Mouse (Mus musculus) intestine, embryonic 16.5 days (tissue): ENCODE data around the gene Igf2bp3. TPM values are rescaled to one million over a fixed set of nuclear protein-coding genes. Genes with fewer than 3 reads are reported as not detected.

ENCODE experiments used
- ATAC-seq: fragments of 200-750 bp; cut with Nextera tagmentation; 2 replicates; pipeline ENCODE4 v1.8.0; 2017; ENCODE audit warnings: moderate TSS enrichment, moderate library complexity
- H3K27ac ChIP-seq: fragments of 300-500 bp; sonication (generic); 2 replicates; pipeline ENCODE4 v1.5.1; 2014; ENCODE audit warnings: mild to moderate bottlenecking, low read length
- H3K27me3 ChIP-seq: fragments of 300-500 bp; sonication (generic); replicated peaks from 2 replicates; pipeline ENCODE4 v1.6.1; 2014; ENCODE audit warnings: low read length, control low read depth, mixed read lengths; ENCODE audit not compliant: control insufficient read depth, insufficient read depth
- H3K36me3 ChIP-seq: fragments of 300-500 bp; sonication (generic); 2 replicates; pipeline ENCODE4 v1.6.1; 2014; ENCODE audit warnings: low read length, control low read depth; ENCODE audit not compliant: control insufficient read depth, insufficient read depth
- H3K4me1 ChIP-seq: fragments of 300-500 bp; sonication (generic); 2 replicates; pipeline ENCODE4 v1.6.1; 2014; ENCODE audit warnings: low read length, control low read depth, mixed read lengths; ENCODE audit not compliant: control insufficient read depth, insufficient read depth
- H3K4me2 ChIP-seq: fragments of 300-500 bp; sonication (generic); 2 replicates; pipeline ENCODE4 v1.6.1; 2014; ENCODE audit warnings: low read depth, low read length, control low read depth
- H3K4me3 ChIP-seq: fragments of 300-500 bp; sonication (generic); 2 replicates; pipeline ENCODE4 v1.5.1; 2014; ENCODE audit warnings: mild to moderate bottlenecking, low read length
- H3K9ac ChIP-seq: fragments of 300-500 bp; sonication (generic); 2 replicates; pipeline ENCODE4 v1.6.1; 2014; ENCODE audit warnings: low read depth, low read length
- H3K9me3 ChIP-seq: fragments of 300-500 bp; sonication (generic); 2 replicates; pipeline ENCODE4 v1.6.1; 2016; ENCODE audit warnings: low read length, control low read depth; ENCODE audit not compliant: control insufficient read depth
- WGBS: fragments of 180-500 bp; shearing (Covaris S2); extraction: QIAGEN DNeasy Blood & Tissue Kit; methylation state at CpG from one replicate; pipeline ENCODE4 v1.1.7; 2014; 5-methylcytosine and 5-hydroxymethylcytosine counted together
- polyA plus RNA-seq: library from polyadenylated mRNA; unstranded; fragments of >200 nt; fragmentation: Nextera tagmentation; extraction: Ambion mirVana; gene quantifications from 2 replicates; pipeline ENCODE4 v1.2.1, GENCODE M21; 2015

Igf2bp3 gene
- polyA plus RNA-seq, 1 experiment from 2014 or later, result 78.7 TPM

- Histone ChIP-seq H3K9me3 (no peaks in the 10 kb centered on the region), H3K4me1 (peaks cover 8% of the 10 kb centered on the region; the same call in 1 of the 2 replicates), H3K36me3 (no peaks in the 10 kb centered on the region), H3K9ac (no peak overlapping the region), H3K27ac (no peak overlapping the region), H3K27me3 (no peaks in the 10 kb centered on the region), H3K4me3 (no peak overlapping the region), H3K4me2 (no peak overlapping the region)
- 88% methylated on average over 2 of the region's 2 CpGs for WGBS
- no peak for ATAC-seq
Measured at GRCm38 (mm10) chr6:49077894-49078293, 136.9 kb downstream of the Igf2bp3 start.

GRCm38 (mm10) chr6:49074117-49074490 lies 140.7 kb downstream of the Igf2bp3 start:
- peak overlapping the region; percentile 86 for H3K27ac ChIP-seq
- H3K4me3 ChIP-seq, result peak overlapping the region; percentile 95
- H3K27me3 ChIP-seq, result no peaks in the 10 kb centered on the region
- no peaks in the 10 kb centered on the region for H3K36me3 ChIP-seq
- WGBS, result 2% methylated on average over 19 of the region's 19 CpGs
- H3K9me3 ChIP-seq, result no peaks in the 10 kb centered on the region
- peak overlapping the region; percentile 76 for H3K4me2 ChIP-seq
- H3K4me1 ChIP-seq, result peaks cover 8% of the 10 kb centered on the region; the same call in 1 of the 2 replicates
- H3K9ac ChIP-seq, result peak overlapping the region; percentile 96
- peak; percentile 61 for ATAC-seq

- Histone ChIP-seq H3K27ac (peak within 1 kb of the TSS; percentile 86), H3K4me3 (peak within 1 kb of the TSS; percentile 95), H3K9ac (peak within 1 kb of the TSS; percentile 96), H3K9me3 (no peaks in the 10 kb centered on the region), H3K4me2 (peak within 1 kb of the TSS; percentile 76), H3K4me1 (peaks cover 8% of the 10 kb centered on the region; the same call in 1 of the 2 replicates), H3K27me3 (no peaks in the 10 kb centered on the region), H3K36me3 (no peaks in the 10 kb centered on the region)
- ATAC-seq, result peak; percentile 98
- WGBS, result under 1% methylated on average over 48 of the region's 49 CpGs
Measured at GRCm38 (mm10) chr6:49073304-49074116, 141.2 kb downstream of the Igf2bp3 start, which contains the start of gene Malsu1. Gene Malsu1 (plus strand): TSS chr6:49073795.

GRCm38 (mm10) chr6:49068361-49068760 lies 146.4 kb downstream of the Igf2bp3 start:
- ATAC-seq, result no peak
- H3K27me3 ChIP-seq, result no peaks in the 10 kb centered on the region
- H3K36me3 ChIP-seq, result no peaks in the 10 kb centered on the region
- H3K27ac ChIP-seq, result no peak overlapping the region
- H3K9me3 ChIP-seq, result no peaks in the 10 kb centered on the region
- no peak overlapping the region for H3K4me3 ChIP-seq
- H3K9ac ChIP-seq, result no peak overlapping the region
- H3K4me2 ChIP-seq, result no peak overlapping the region
- WGBS, result 45% methylated on average over 4 of the region's 4 CpGs
- H3K4me1 ChIP-seq, result no peaks in the 10 kb centered on the region

- H3K9me3 ChIP-seq, result no peaks in the 10 kb centered on the region
Measured at GRCm38 (mm10) chr6:49057053-49058021, 157.4 kb downstream of the Igf2bp3 start.

GRCm38 (mm10) chr6:49056009-49056408 lies 158.7 kb downstream of the Igf2bp3 start:
- Histone ChIP-seq H3K36me3 (no peaks in the 10 kb centered on the region), H3K4me1 (no peaks in the 10 kb centered on the region), H3K9ac (no peak overlapping the region), H3K4me3 (no peak overlapping the region), H3K27me3 (no peaks in the 10 kb centered on the region), H3K27ac (no peak overlapping the region), H3K9me3 (no peaks in the 10 kb centered on the region), H3K4me2 (no peak overlapping the region)
- no peak for ATAC-seq
- WGBS, result 84% methylated on average over 9 of the region's 9 CpGs

More at GRCm38 (mm10) chr6:49057053-49058021, 157.4 kb downstream of the Igf2bp3 start:
- peak; percentile 38; the same call in 1 of the 2 replicates for ATAC-seq
- WGBS, result 35% methylated on average over 8 of the region's 8 CpGs
- Histone ChIP-seq H3K27me3 (no peaks in the 10 kb centered on the region), H3K4me3 (no peak overlapping the region), H3K4me1 (no peaks in the 10 kb centered on the region), H3K36me3 (no peaks in the 10 kb centered on the region), H3K27ac (no peak overlapping the region), H3K9ac (no peak overlapping the region), H3K4me2 (no peak overlapping the region)

GRCm38 (mm10) chr6:49055256-49055733 lies 159.5 kb downstream of the Igf2bp3 start:
- no peak overlapping the region for H3K9ac ChIP-seq
- no peak for ATAC-seq
- H3K9me3 ChIP-seq, result no peaks in the 10 kb centered on the region
- H3K27me3 ChIP-seq, result no peaks in the 10 kb centered on the region
- 42% methylated on average over 7 of the region's 7 CpGs for WGBS
- H3K4me2 ChIP-seq, result no peak overlapping the region
- H3K4me1 ChIP-seq, result no peaks in the 10 kb centered on the region
- H3K4me3 ChIP-seq, result no peak overlapping the region
- no peaks in the 10 kb centered on the region for H3K36me3 ChIP-seq
- H3K27ac ChIP-seq, result no peak overlapping the region

GRCm38 (mm10) chr6:49052191-49052590 lies 162.6 kb downstream of the Igf2bp3 start:
- ATAC-seq, result no peak
- Histone ChIP-seq H3K36me3 (no peaks in the 10 kb centered on the region), H3K4me3 (no peak overlapping the region), H3K9ac (no peak overlapping the region), H3K4me2 (no peak overlapping the region), H3K9me3 (no peaks in the 10 kb centered on the region), H3K27ac (no peak overlapping the region), H3K27me3 (no peaks in the 10 kb centered on the region), H3K4me1 (no peaks in the 10 kb centered on the region)
- 55% methylated on average over 5 of the region's 5 CpGs for WGBS
